9 mouse cellular contexts compared by ENCODE assay signal in genomic region chr3:37654787-37655186, GRCm38 (mm10). TPM values are rescaled to one million over a fixed set of nuclear protein-coding genes. Genes with fewer than 3 reads are reported as not detected.
DNase-seq lines count a peak whose midpoint lies in the region; ATAC-seq and TF ChIP-seq lines count a peak whose summit lies in the region.
"Had no signal": no experiment of that assay in that cellular context is flagged by ENCODE, and none has a peak within 500 bp of the region (broad histone marks: within the 10 kb centered on the region; RNA-seq: fewer than 3 reads in every experiment).

No protein-coding gene starts in this region.

- TF ChIP-seq CTCF in lung, embryonic 14.5 days (IDR thresholded peaks at IDR 0.05; ENCODE audit: low read depth) = no peak
- TF ChIP-seq CTCF in lung, adult 2 months (IDR thresholded peaks at IDR 0.05; ENCODE audit: insufficient read depth, low read length) = no peak
- no peak for TF ChIP-seq CTCF in hindbrain, postnatal 0 days (IDR thresholded peaks at IDR 0.05; ENCODE audit: low read depth)

- H3K4me3 ChIP-seq in lung, embryonic 14.5 days (ENCODE audit: low read depth, low read length) = peak overlapping the region; percentile 30
- no peak overlapping the region for H3K4me3 ChIP-seq in lung, adult 2 months (replicated peaks; ENCODE audit: extremely low read depth, low read depth, low read length)
- peak overlapping the region; percentile 36; the same call in 1 of the 2 replicates for H3K4me3 ChIP-seq in embryonic facial prominence, embryonic 15.5 days (replicated peaks)
- H3K4me3 ChIP-seq in hindbrain, postnatal 0 days (ENCODE audit: low read length) = no peak overlapping the region
- H3K4me3 ChIP-seq in midbrain, embryonic 15.5 days = no peak overlapping the region

- H3K9me3 ChIP-seq in lung, embryonic 14.5 days (ENCODE audit: low read depth, low read length) = no peaks in the 10 kb centered on the region
- H3K9me3 ChIP-seq in embryonic facial prominence, embryonic 15.5 days (replicated peaks) = no peaks in the 10 kb centered on the region
- H3K9me3 ChIP-seq in hindbrain, postnatal 0 days (ENCODE audit: low read length) = no peaks in the 10 kb centered on the region
- no peaks in the 10 kb centered on the region for H3K9me3 ChIP-seq in midbrain, embryonic 15.5 days

- TF ChIP-seq POLR2A in lung, adult 2 months (IDR thresholded peaks at IDR 0.05; ENCODE audit: borderline replicate concordance, extremely low read depth, low read depth, low read length) = no peak

- no peak for DNase-seq in lung, embryonic 14.5 days
- DNase-seq in lung, adult 2 months = no peak
- no peak for DNase-seq in hindbrain, postnatal 0 days (ENCODE audit: low spot score)
- no peak for DNase-seq in left cerebral cortex, adult 8-10 months (ENCODE audit: low spot score in 2 of 2)
- no peak for DNase-seq in adipocyte (ENCODE audit: low spot score)
- DNase-seq in frontal cortex, adult 2 months (ENCODE audit: extremely low spot score in 1 of 2, low spot score in 1 of 2) = no peak

- H3K27ac ChIP-seq in lung, embryonic 14.5 days (ENCODE audit: low read depth) = peak overlapping the region; percentile 85; the same call in 1 of the 2 replicates
- H3K27ac ChIP-seq in embryonic facial prominence, embryonic 15.5 days (replicated peaks) = 0 out of 2 replicates have a peak overlapping the region, but pooled peaks have one; percentile 72
- no peak overlapping the region for H3K27ac ChIP-seq in hindbrain, postnatal 0 days
- H3K27ac ChIP-seq in midbrain, embryonic 15.5 days = no peak overlapping the region

- peaks cover 5% of the 10 kb centered on the region; the same call in 1 of the 2 replicates for H3K27me3 ChIP-seq in lung, embryonic 14.5 days (ENCODE audit: insufficient read depth, low read length)
- peaks cover 9% of the 10 kb centered on the region; the same call in 1 of the 2 replicates for H3K27me3 ChIP-seq in embryonic facial prominence, embryonic 15.5 days
- H3K27me3 ChIP-seq in hindbrain, postnatal 0 days (ENCODE audit: insufficient read depth, low read length) = no peaks in the 10 kb centered on the region
- H3K27me3 ChIP-seq in midbrain, embryonic 15.5 days (replicated peaks) = peaks cover 12% of the 10 kb centered on the region; the same call in 1 of the 2 replicates
- H3K27me3 ChIP-seq: Patski had no signal

- no peak for ATAC-seq in lung, embryonic 14.5 days (ENCODE audit: insufficient read depth)
- no peak for ATAC-seq in embryonic facial prominence, embryonic 15.5 days (ENCODE audit: insufficient number of reproducible peaks, low FRiP score, low TSS enrichment, low read depth)
- no peak for ATAC-seq in hindbrain, postnatal 0 days
- no peak for ATAC-seq in midbrain, embryonic 15.5 days (replicated peaks)

- peaks cover 10% of the 10 kb centered on the region; the same call in 1 of the 2 replicates for H3K4me1 ChIP-seq in lung, embryonic 14.5 days (ENCODE audit: insufficient read depth)
- peaks cover 10% of the 10 kb centered on the region; the same call in 1 of the 2 replicates for H3K4me1 ChIP-seq in lung, adult 2 months (ENCODE audit: control insufficient read depth, insufficient read depth, low read length)
- peaks cover 30% of the 10 kb centered on the region for H3K4me1 ChIP-seq in embryonic facial prominence, embryonic 15.5 days
- peaks cover 5% of the 10 kb centered on the region; the same call in 1 of the 2 replicates for H3K4me1 ChIP-seq in hindbrain, postnatal 0 days (ENCODE audit: insufficient read depth, low read length)
- H3K4me1 ChIP-seq in midbrain, embryonic 15.5 days = peaks cover 15% of the 10 kb centered on the region

- H3K9ac ChIP-seq in lung, embryonic 14.5 days = no peak overlapping the region
- no peak overlapping the region for H3K9ac ChIP-seq in embryonic facial prominence, embryonic 15.5 days
- H3K9ac ChIP-seq in hindbrain, postnatal 0 days (replicated peaks; ENCODE audit: low read length) = no peak overlapping the region
- H3K9ac ChIP-seq in midbrain, embryonic 15.5 days = no peak overlapping the region

- H3K36me3 ChIP-seq in lung, embryonic 14.5 days (ENCODE audit: insufficient read depth) = no peaks in the 10 kb centered on the region
- no peaks in the 10 kb centered on the region for H3K36me3 ChIP-seq in embryonic facial prominence, embryonic 15.5 days
- no peaks in the 10 kb centered on the region for H3K36me3 ChIP-seq in hindbrain, postnatal 0 days (ENCODE audit: insufficient read depth, low read length)
- no peaks in the 10 kb centered on the region for H3K36me3 ChIP-seq in midbrain, embryonic 15.5 days (replicated peaks)

- H3K4me2 ChIP-seq in lung, embryonic 14.5 days = peak overlapping the region; percentile 62
- peak overlapping the region; percentile 52 for H3K4me2 ChIP-seq in embryonic facial prominence, embryonic 15.5 days (replicated peaks)
- H3K4me2 ChIP-seq in hindbrain, postnatal 0 days (ENCODE audit: low read depth, low read length) = peak overlapping the region; percentile 57
- peak overlapping the region; percentile 49; the same call in 1 of the 2 replicates for H3K4me2 ChIP-seq in midbrain, embryonic 15.5 days

- WGBS in lung, embryonic 14.5 days = 43% methylated on average over 6 of the region's 6 CpGs
- WGBS in lung, adult 2 months = 65% methylated on average over 6 of the region's 6 CpGs
- 55% methylated on average over 6 of the region's 6 CpGs for WGBS in embryonic facial prominence, embryonic 15.5 days
- WGBS in hindbrain, postnatal 0 days = 73% methylated on average over 6 of the region's 6 CpGs
- 74% methylated on average over 6 of the region's 6 CpGs for WGBS in midbrain, embryonic 15.5 days

RNA-seq across cellular contexts. Expression of gene Spry1, which starts 15.0 kb away (rescaled TPM):
- polyA plus RNA-seq in lung, embryonic 14.5 days (2014; fragmentation: Nextera tagmentation; extraction: Ambion mirVana) = 15.6 and 17.8 TPM in 2 replicates
- polyA plus RNA-seq in lung, adult 2 months (2012; rRNA removed) = 105 and 124 TPM in 2 replicates
- polyA plus RNA-seq in embryonic facial prominence, embryonic 15.5 days (2015; fragmentation: Nextera tagmentation; extraction: Ambion mirVana) = 17.0 and 18.7 TPM in 2 replicates
- 31.8 and 40.6 TPM in 2 replicates for total RNA-seq in hindbrain, postnatal 0 days (2014; rRNA removed)
- 5.5 and 5.6 TPM in 2 replicates for polyA plus RNA-seq in hindbrain, postnatal 0 days (2015; fragmentation: Nextera tagmentation; extraction: Ambion mirVana)
- polyA plus RNA-seq in midbrain, embryonic 15.5 days (2015; fragmentation: Nextera tagmentation; extraction: Ambion mirVana) = 7.1 and 7.9 TPM in 2 replicates
- total RNA-seq in left cerebral cortex, adult 8-10 months (2022) = 10 to 100 TPM in 1 of 4 experiments, 1 to 10 TPM in 3; 7.8 to 10.6 (median 8.8) TPM
- 11.1 and 11.6 TPM in 2 replicates for polyA plus RNA-seq in frontal cortex, adult 2 months (2012; rRNA removed)

Comparison
In these comparisons a context has a peak if more than half of its experiments do, and no peak if none do; other contexts are left out.
1. H3K4me3 ChIP-seq: peak in lung, embryonic 14.5 days (single experiment) and embryonic facial prominence, embryonic 15.5 days (single experiment); none in lung, adult 2 months (single experiment), hindbrain, postnatal 0 days (single experiment) and midbrain, embryonic 15.5 days (single experiment).
2. H3K27ac ChIP-seq: peak in lung, embryonic 14.5 days (single experiment) and embryonic facial prominence, embryonic 15.5 days (single experiment); none in hindbrain, postnatal 0 days (single experiment) and midbrain, embryonic 15.5 days (single experiment).
3. Peak in every context shown above with its lines, with median percentiles within 50 percentile points of each other: H3K4me2 ChIP-seq.